Mouse (Mus musculus) limb, embryonic 14.5 days (tissue): Measurements from ENCODE around the gene Dus4l. TPM values are rescaled to one million over a fixed set of nuclear protein-coding genes. Genes with fewer than 3 reads are reported as not detected.
"Not testable (repeated sequence)": the region's sequence is repeated elsewhere in the genome, so short reads cannot be mapped to it uniquely, and the experiment has no call there.

Experiments used
- ATAC-seq: fragments of 200-750 bp; cut with Nextera tagmentation; 2 replicates; pipeline ENCODE4 v1.8.0; 2017; ENCODE audit warnings: low read depth, moderate number of reproducible peaks, moderate TSS enrichment; ENCODE audit not compliant: low FRiP score
- DNase-seq: peaks from one replicate; pipeline ENCODE4 v3.0.0-alpha.2; 2015; ENCODE audit warnings: low spot score
- H3K27ac ChIP-seq: fragments of 300-500 bp; sonication (generic); replicated peaks from 2 replicates; pipeline ENCODE4 v1.5.1; 2014; ENCODE audit warnings: low read depth, mild to moderate bottlenecking, low read length, moderate library complexity, mixed read lengths
- H3K27me3 ChIP-seq: fragments of 300-500 bp; sonication (generic); 2 replicates; pipeline ENCODE4 v1.6.1; 2014; ENCODE audit warnings: low read length, mixed read lengths; ENCODE audit not compliant: control insufficient read depth, insufficient read depth
- H3K36me3 ChIP-seq: fragments of 300-500 bp; sonication (generic); 2 replicates; pipeline ENCODE4 v1.6.1; 2014; ENCODE audit warnings: mild to moderate bottlenecking, low read length, moderate library complexity, mixed read lengths; ENCODE audit not compliant: control insufficient read depth, insufficient read depth
- H3K4me1 ChIP-seq: fragments of 300-500 bp; sonication (generic); 2 replicates; pipeline ENCODE4 v1.6.1; 2014; ENCODE audit warnings: antibody characterized with exemption, low read length, mixed read lengths; ENCODE audit not compliant: control insufficient read depth, insufficient read depth
- H3K4me2 ChIP-seq: fragments of 300-500 bp; sonication (generic); replicated peaks from 2 replicates; pipeline ENCODE4 v1.6.1; 2014; ENCODE audit warnings: low read depth, mild to moderate bottlenecking, low read length, moderate library complexity; ENCODE audit not compliant: severe bottlenecking
- H3K4me3 ChIP-seq: fragments of 300-500 bp; sonication (generic); replicated peaks from 2 replicates; pipeline ENCODE4 v1.5.1; 2014; ENCODE audit warnings: low read length
- H3K9ac ChIP-seq: fragments of 300-500 bp; sonication (generic); 2 replicates; pipeline ENCODE4 v1.6.1; 2014; ENCODE audit warnings: mild to moderate bottlenecking, low read depth, low read length, moderate library complexity; ENCODE audit not compliant: severe bottlenecking
- H3K9me3 ChIP-seq: fragments of 300-500 bp; sonication (generic); 2 replicates; pipeline ENCODE4 v1.6.1; 2016; ENCODE audit warnings: low read length; ENCODE audit not compliant: control insufficient read depth
- POLR2A ChIP-seq: fragments of 200-500 bp; IDR thresholded peaks from 2 replicates; pipeline ENCODE4 v1.8.0; 2012; ENCODE audit warnings: inconsistent platforms, mild to moderate bottlenecking, moderate library complexity, borderline replicate concordance; ENCODE audit not compliant: insufficient read depth, insufficient read length; ENCODE audit errors: extremely low read depth
- WGBS: fragments of 180-500 bp; shearing (Covaris S2); extraction: QIAGEN DNeasy Blood & Tissue Kit; methylation state at CpG from one replicate; pipeline ENCODE4 v1.1.7; 2014; 5-methylcytosine and 5-hydroxymethylcytosine counted together
- polyA plus RNA-seq, 2 experiments: library from polyadenylated mRNA; depleted of rRNA in 1 of 2; stranded (reverse) in 1 of 2; unstranded in 1 of 2; fragments of >200 nt; fragmentation: Nextera tagmentation in 1 of 2; extraction: Ambion mirVana in 1 of 2; gene quantifications; 2 replicates each; pipeline versions ENCODE4 v1.2.1 to v1.2.3; 2012 to 2014

The Dus4l gene
- polyA plus RNA-seq, 2 experiments: 14.1 to 15.1 TPM

DNA sequence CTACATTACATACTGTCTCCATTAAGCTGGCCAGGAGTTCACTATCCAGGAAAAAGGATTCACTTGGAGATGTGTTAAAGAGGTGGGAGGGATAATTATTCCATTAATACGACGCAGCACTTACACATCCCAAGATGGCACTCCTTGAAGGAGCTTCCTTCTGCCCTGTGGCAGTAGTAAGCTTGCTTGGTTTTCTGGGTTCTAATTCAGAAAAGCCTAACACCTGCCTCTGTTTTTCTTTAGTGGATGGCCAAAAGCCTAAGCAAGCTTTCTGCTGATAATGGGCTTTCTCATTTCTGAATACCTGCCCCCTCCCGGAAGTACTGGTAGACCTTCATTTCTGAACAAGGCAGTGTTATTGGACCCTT lies 19.4 kb downstream of the Dus4l start:
- Histone ChIP-seq H3K9ac (no peak overlapping the region), H3K4me2 (peak overlapping the region; percentile 76; the same call in 1 of the 2 replicates), H3K9me3 (no peaks in the 10 kb centered on the region), H3K4me3 (peak overlapping the region; percentile 61; the same call in 1 of the 2 replicates), H3K27me3 (no peaks in the 10 kb centered on the region), H3K27ac (no peak overlapping the region), H3K36me3 (no peaks in the 10 kb centered on the region), H3K4me1 (peaks cover 4% of the 10 kb centered on the region; the same call in 1 of the 2 replicates)
- DNase-seq (no peak), ATAC-seq (no peak)
- WGBS: 82% methylated on average over 3 of the region's 3 CpGs
- no peak for TF ChIP-seq POLR2A

GRCm38 (mm10) chr12:31634343-31635239 lies 20.0 kb downstream of the Dus4l start, which contains the start of gene Bcap29:
Gene Bcap29 (minus strand): TSS chr12:31634658.
- Histone ChIP-seq H3K9ac (peak within 1 kb of the TSS; percentile 88), H3K9me3 (no peaks in the 10 kb centered on the region), H3K4me2 (peak within 1 kb of the TSS; percentile 76), H3K27ac (peak within 1 kb of the TSS; percentile 73), H3K4me1 (peaks cover 4% of the 10 kb centered on the region; the same call in 1 of the 2 replicates), H3K4me3 (peak within 1 kb of the TSS; percentile 61), H3K27me3 (no peaks in the 10 kb centered on the region), H3K36me3 (no peaks in the 10 kb centered on the region)
- 2% methylated on average over 60 of the region's 73 CpGs for WGBS
- ATAC-seq (peak; percentile 88), DNase-seq (peak; percentile 58)
- TF ChIP-seq POLR2A: peak; percentile 77; the same call in 1 of the 2 replicates

GRCm38 (mm10) chr12:31633970-31634342 lies 20.7 kb downstream of the Dus4l start:
- H3K4me3 ChIP-seq: peak overlapping the region; percentile 61
- H3K9ac ChIP-seq: peak overlapping the region; percentile 88
- peak overlapping the region; percentile 76 for H3K4me2 ChIP-seq
- H3K36me3 ChIP-seq: no peaks in the 10 kb centered on the region
- peak; percentile 18 for DNase-seq
- no peaks in the 10 kb centered on the region for H3K9me3 ChIP-seq
- peak; percentile 3; the same call in 1 of the 2 replicates for ATAC-seq
- no peak for TF ChIP-seq POLR2A
- WGBS: 6% methylated on average over 13 of the region's 13 CpGs
- peak overlapping the region; percentile 73 for H3K27ac ChIP-seq
- peaks cover 4% of the 10 kb centered on the region; the same call in 1 of the 2 replicates for H3K4me1 ChIP-seq
- no peaks in the 10 kb centered on the region for H3K27me3 ChIP-seq

- not testable (repeated sequence) for H3K27ac ChIP-seq, ATAC-seq, DNase-seq, H3K9ac ChIP-seq, H3K27me3 ChIP-seq, H3K4me2 ChIP-seq, H3K4me3 ChIP-seq, H3K9me3 ChIP-seq, H3K4me1 ChIP-seq
- H3K36me3 ChIP-seq: peaks cover 24% of the 10 kb centered on the region
- 93% methylated on average over 9 of the region's 9 CpGs for WGBS
These were observed 26.2 kb downstream of the Dus4l start for GRCm38 (mm10) chr12:31628396-31628795.

DNA sequence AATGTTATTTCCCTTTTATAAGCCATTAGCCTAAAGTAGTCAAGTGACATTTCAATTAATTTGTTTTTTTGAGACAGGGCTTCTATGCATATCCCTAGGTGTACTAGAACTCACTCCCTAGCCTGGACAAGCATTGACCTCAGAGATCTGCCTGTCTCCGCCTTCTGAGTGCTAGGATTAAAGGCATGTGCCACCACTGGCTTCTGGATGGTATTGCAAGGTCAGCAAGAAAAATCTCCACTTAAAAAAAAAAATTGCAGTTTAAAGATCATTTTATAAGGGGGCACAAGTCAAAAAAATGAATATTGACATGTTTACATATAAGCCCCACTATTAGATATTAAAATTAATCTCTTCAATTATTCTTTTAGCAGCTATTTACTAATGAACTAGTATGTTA lies 29.6 kb downstream of the Dus4l start:
- Histone ChIP-seq H3K4me2 (no peak overlapping the region), H3K9ac (no peak overlapping the region), H3K36me3 (peaks cover 29% of the 10 kb centered on the region), H3K9me3 (no peaks in the 10 kb centered on the region), H3K4me3 (no peak overlapping the region), H3K4me1 (no peaks in the 10 kb centered on the region), H3K27me3 (no peaks in the 10 kb centered on the region), H3K27ac (no peak overlapping the region)
- ATAC-seq (no peak), DNase-seq (no peak)
- no peak for TF ChIP-seq POLR2A
- 98% methylated on average over 1 of the region's 1 CpGs for WGBS
